Mouse (Mus musculus) hindbrain, embryonic 11.5 days (tissue): ENCODE results near the gene Wrap73. TPM values are rescaled to one million over a fixed set of nuclear protein-coding genes. Genes with fewer than 3 reads are reported as not detected.

Source experiments
- ATAC-seq: fragments of 200-750 bp; cut with Nextera tagmentation; 2 replicates; pipeline ENCODE4 v1.8.0; 2017; ENCODE audit warnings: mild to moderate bottlenecking, moderate TSS enrichment, moderate library complexity; ENCODE audit not compliant: low FRiP score
- DNase-seq: peaks from one replicate; pipeline ENCODE4 v3.0.0-alpha.2; 2015; ENCODE audit warnings: low spot score
- H3K27ac ChIP-seq: fragments of 300-500 bp; sonication (generic); 2 replicates; pipeline ENCODE4 v1.5.1; 2014; ENCODE audit warnings: mild to moderate bottlenecking, low read depth, low read length
- H3K27me3 ChIP-seq: fragments of 300-500 bp; sonication (generic); 2 replicates; pipeline ENCODE4 v1.6.1; 2014; ENCODE audit warnings: mild to moderate bottlenecking, low read length, moderate library complexity, mixed read lengths; ENCODE audit not compliant: control insufficient read depth, insufficient read depth
- H3K36me3 ChIP-seq: fragments of 300-500 bp; sonication (generic); 2 replicates; pipeline ENCODE4 v1.6.1; 2014; ENCODE audit warnings: mild to moderate bottlenecking, low read length, moderate library complexity, mixed read lengths; ENCODE audit not compliant: control insufficient read depth, insufficient read depth
- H3K4me1 ChIP-seq: fragments of 300-500 bp; sonication (generic); replicated peaks from 2 replicates; pipeline ENCODE4 v1.6.1; 2014; ENCODE audit warnings: low read length, mixed read lengths; ENCODE audit not compliant: control insufficient read depth, insufficient read depth
- H3K4me2 ChIP-seq: fragments of 300-500 bp; sonication (generic); replicated peaks from 2 replicates; pipeline ENCODE4 v1.6.1; 2014; ENCODE audit warnings: mild to moderate bottlenecking, low read depth, low read length
- H3K4me3 ChIP-seq: fragments of 300-500 bp; sonication (generic); 2 replicates; pipeline ENCODE4 v1.5.1; 2014; ENCODE audit warnings: low read depth, low read length
- H3K9ac ChIP-seq: fragments of 300-500 bp; sonication (generic); 2 replicates; pipeline ENCODE4 v1.6.1; 2014; ENCODE audit warnings: low read depth, low read length
- H3K9me3 ChIP-seq: fragments of 300-500 bp; sonication (generic); 2 replicates; pipeline ENCODE4 v1.6.1; 2016; ENCODE audit warnings: low read length; ENCODE audit not compliant: control insufficient read depth
- WGBS: fragments of 180-500 bp; shearing (Covaris S2); extraction: QIAGEN DNeasy Blood & Tissue Kit; methylation state at CpG from one replicate; pipeline ENCODE4 v1.1.7; 2014; 5-methylcytosine and 5-hydroxymethylcytosine counted together
- polyA plus RNA-seq: library from polyadenylated mRNA; unstranded; fragments of >200 nt; fragmentation: Nextera tagmentation; extraction: Ambion mirVana; gene quantifications from 2 replicates; pipeline ENCODE4 v1.2.1, GENCODE M21; 2014

The Wrap73 gene
- polyA plus RNA-seq: 43.8 and 45.9 TPM in 2 replicates

DNA sequence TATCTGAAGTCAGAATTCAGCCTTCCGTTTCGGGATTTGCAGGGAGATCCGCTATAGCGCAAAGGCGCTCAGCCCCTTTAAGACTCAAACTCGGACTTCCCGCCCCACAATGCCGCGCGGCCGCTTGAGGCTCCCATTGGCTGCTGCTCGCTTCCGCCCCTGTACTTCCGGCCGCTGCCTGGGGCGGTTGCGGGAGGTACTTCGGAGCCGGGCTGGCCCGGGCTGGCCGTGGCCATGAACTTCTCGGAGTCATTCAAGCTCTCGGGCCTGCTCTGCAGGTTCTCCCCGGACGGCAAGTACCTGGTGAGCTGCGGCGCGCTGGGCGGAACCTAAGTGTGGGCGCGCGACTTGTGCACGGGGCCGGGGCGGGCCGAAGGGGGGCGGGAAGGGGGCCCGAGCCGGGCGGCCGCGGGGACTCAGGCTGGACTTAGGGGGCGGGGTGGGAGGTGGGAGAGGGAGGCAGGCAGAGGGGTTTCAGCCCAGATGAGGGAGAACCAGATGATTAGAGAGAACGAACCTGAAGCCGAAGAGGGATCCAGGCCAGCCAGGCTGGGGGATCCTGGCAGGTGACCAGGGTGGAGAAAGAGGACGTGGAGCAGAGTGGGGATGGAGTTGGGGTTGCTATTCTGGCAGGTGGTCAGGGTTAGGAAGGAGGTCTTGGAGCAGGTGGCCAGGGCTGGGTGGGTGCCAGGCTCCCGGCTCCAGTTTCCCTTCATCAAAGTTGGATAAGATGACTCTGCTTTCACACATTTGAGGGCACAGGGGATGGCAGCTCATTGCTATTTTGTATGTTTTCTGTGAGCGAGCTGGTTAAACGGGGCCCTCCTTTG lies at the start of gene Wrap73:
Gene Wrap73 (plus strand): TSS at position 162 of the 830 bp plus-strand sequence.
- H3K27me3 ChIP-seq: peaks cover 42% of the 10 kb centered on the region
- no peaks in the 10 kb centered on the region for H3K9me3 ChIP-seq
- peak within 1 kb of the TSS; percentile 47 for H3K4me2 ChIP-seq
- WGBS: 3% methylated on average over 47 of the region's 49 CpGs
- no peaks in the 10 kb centered on the region for H3K36me3 ChIP-seq
- DNase-seq: peak; percentile 95
- peaks cover 10% of the 10 kb centered on the region; the same call in 1 of the 2 replicates for H3K4me1 ChIP-seq
- peak within 1 kb of the TSS; percentile 64 for H3K4me3 ChIP-seq
- H3K9ac ChIP-seq: peak within 1 kb of the TSS; percentile 62
- H3K27ac ChIP-seq: no peak within 1 kb of the TSS
- ATAC-seq: peak; percentile 92

DNA sequence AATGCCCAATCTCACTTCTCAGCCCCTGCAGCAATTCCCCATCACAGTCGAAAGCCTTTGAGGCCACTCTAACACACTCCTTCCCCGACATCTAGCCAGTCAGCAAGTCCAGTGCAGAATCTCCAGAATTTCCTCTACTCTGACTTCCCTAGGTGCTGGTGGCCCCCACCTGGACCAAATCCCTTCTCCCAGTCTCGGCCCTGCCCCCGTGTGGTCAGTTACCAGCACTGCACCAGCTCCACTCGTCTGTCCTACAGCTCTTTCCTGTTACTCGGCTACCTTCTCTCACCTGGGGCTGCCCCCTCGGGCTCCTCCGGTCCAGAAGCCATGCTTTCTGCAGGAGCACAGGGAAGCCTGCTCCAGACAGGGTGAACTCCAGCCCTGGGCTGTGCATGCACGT lies 49.0 kb upstream of the Wrap73 start:
- Histone ChIP-seq H3K27ac (no peak overlapping the region), H3K4me1 (no peaks in the 10 kb centered on the region; the same call in 1 of the 2 replicates), H3K27me3 (no peaks in the 10 kb centered on the region; the same call in none of the 2 replicates), H3K4me3 (no peak overlapping the region), H3K9me3 (no peaks in the 10 kb centered on the region), H3K4me2 (no peak overlapping the region), H3K9ac (no peak overlapping the region), H3K36me3 (no peaks in the 10 kb centered on the region)
- no peak for ATAC-seq
- WGBS: 21% methylated on average over 9 of the region's 9 CpGs
- DNase-seq: peak; percentile 33

DNA sequence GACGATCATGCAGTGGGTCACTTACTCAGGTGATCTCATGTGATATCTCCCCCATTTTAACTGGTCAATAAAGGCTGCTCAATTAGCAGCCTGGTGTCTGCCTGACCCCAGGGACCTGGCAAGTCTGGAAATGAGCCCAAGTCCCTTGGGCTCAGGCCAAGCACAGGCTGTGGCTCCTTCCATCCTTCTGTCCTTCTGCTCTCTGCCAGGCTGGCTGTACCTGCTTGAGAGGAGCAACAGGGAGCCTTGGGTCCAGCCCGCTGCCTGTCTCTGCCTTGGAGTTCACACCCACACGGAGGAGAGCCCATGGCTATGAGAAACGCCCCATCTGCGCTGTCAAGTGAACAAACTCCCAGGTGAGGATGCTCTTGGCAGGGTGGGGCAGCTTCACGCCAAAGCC lies 46.1 kb upstream of the Wrap73 start:
- ATAC-seq (no peak), DNase-seq (no peak)
- 41% methylated on average over 6 of the region's 6 CpGs for WGBS
- H3K27ac ChIP-seq: no peak overlapping the region
- H3K27me3 ChIP-seq: no peaks in the 10 kb centered on the region; the same call in 1 of the 2 replicates
- no peak overlapping the region for H3K9ac ChIP-seq
- H3K4me2 ChIP-seq: no peak overlapping the region
- H3K36me3 ChIP-seq: no peaks in the 10 kb centered on the region
- H3K4me1 ChIP-seq: no peaks in the 10 kb centered on the region
- H3K4me3 ChIP-seq: no peak overlapping the region
- no peaks in the 10 kb centered on the region for H3K9me3 ChIP-seq

DNA sequence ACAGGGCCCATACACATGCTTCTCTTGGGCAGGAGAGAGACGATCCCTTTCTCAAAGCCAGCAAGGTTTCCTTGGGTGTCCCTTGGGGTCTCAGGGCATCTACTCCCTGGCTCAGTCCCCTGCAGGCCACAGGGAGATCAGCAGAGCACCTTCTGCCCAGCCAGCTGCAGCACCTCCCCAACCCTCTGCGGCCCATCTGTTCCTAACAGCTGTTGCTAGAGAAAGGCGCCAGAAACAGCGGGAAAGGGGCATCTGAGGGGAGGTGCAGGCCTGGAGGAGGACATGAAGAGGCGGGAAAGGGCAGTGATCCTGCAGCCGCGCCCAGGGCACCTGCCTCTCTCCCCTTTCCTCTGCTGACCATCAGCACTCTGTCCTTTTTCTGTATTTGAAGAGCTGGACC lies 42.8 kb upstream of the Wrap73 start:
- no peaks in the 10 kb centered on the region for H3K36me3 ChIP-seq
- H3K27ac ChIP-seq: no peak overlapping the region
- H3K4me2 ChIP-seq: no peak overlapping the region
- 50% methylated on average over 7 of the region's 7 CpGs for WGBS
- DNase-seq (peak; percentile 24), ATAC-seq (no peak)
- peaks cover 2% of the 10 kb centered on the region for H3K27me3 ChIP-seq
- no peak overlapping the region for H3K9ac ChIP-seq
- H3K4me1 ChIP-seq: no peaks in the 10 kb centered on the region
- H3K9me3 ChIP-seq: no peaks in the 10 kb centered on the region
- H3K4me3 ChIP-seq: no peak overlapping the region

DNA sequence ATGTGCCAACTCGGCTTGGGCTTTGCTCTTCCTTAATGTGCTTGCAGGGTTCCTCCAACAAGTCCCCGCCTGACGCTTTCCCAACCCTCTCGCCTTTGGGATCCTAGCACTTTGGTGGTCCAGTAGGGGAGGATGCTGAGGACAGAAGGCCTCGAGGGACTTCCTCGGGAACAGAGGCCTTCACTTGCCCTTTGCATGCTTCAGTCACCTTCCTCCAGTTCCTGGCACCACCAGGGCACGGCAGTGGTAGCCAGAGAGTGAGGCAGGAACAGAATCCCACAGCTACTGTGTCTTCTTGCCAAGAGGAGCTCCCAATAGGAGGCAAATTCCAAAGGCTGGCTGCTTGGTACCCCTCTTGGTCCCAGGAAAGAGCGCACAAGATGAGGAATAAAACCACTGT lies 38.8 kb upstream of the Wrap73 start:
- 80% methylated on average over 8 of the region's 8 CpGs for WGBS
- Histone ChIP-seq H3K4me2 (no peak overlapping the region), H3K27ac (no peak overlapping the region), H3K9ac (no peak overlapping the region), H3K4me3 (no peak overlapping the region), H3K9me3 (no peaks in the 10 kb centered on the region), H3K4me1 (0 out of 2 replicates have a peak, but pooled peaks cover 2% of the 10 kb centered on the region), H3K36me3 (no peaks in the 10 kb centered on the region), H3K27me3 (peaks cover 5% of the 10 kb centered on the region)
- DNase-seq (no peak), ATAC-seq (no peak)

DNA sequence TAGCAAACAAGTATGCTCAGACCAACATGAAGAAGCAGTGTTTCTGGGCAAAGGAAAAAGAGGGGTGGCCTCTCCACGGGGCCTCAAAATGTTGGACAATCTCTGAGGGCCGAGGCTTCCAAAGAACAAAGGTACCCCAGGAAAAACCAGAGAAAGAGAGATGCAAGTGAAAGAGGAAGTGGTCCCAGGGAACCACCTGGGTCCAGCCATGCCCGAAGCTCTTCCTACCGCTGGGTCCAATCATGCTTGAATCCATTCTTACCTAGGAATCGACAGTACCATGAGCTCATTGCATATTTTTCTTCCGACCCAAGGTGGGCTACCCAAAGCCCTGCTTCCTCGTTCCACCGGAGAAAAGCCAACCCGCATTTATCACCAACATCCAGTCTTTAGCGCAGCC lies 38.3 kb upstream of the Wrap73 start:
- Histone ChIP-seq H3K4me3 (no peak overlapping the region), H3K27ac (no peak overlapping the region), H3K4me2 (no peak overlapping the region), H3K4me1 (0 out of 2 replicates have a peak, but pooled peaks cover 2% of the 10 kb centered on the region), H3K9ac (no peak overlapping the region), H3K9me3 (no peaks in the 10 kb centered on the region), H3K27me3 (peaks cover 5% of the 10 kb centered on the region), H3K36me3 (no peaks in the 10 kb centered on the region)
- ATAC-seq: no peak
- WGBS: 93% methylated on average over 10 of the region's 10 CpGs
- no peak for DNase-seq

DNA sequence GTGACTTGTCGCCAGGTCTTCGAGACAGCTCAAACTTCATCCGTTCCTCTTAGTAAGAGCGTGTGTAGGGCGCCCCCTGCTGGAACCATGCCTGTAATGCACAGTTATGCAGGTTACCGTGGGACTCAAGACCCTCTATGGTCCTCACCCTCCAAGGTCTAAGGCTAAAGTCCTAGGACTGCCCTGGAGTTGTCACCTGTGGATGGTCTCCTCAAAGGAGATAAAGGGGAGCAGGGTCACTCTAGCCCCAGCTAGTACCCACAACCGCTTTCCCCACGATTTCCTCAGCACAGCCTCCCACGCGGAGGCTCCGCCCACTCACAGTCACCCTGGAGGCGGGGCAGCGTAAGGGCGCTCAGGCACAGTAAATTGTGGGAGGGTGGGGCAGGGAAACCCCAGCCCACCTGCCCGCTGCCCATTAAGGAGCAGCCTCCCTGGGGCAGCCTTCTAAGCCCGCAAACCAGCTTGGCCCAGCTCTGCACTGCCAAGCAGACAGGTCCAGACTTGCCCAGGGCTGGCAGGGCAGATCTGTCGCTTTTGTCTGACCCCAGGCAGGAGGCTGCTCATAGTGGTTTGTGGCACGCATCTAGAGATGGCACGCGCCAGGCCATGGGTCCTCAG lies 36.7 kb upstream of the Wrap73 start:
- Histone ChIP-seq H3K4me2 (peak overlapping the region; percentile 15), H3K4me3 (no peak overlapping the region), H3K9ac (no peak overlapping the region), H3K4me1 (0 out of 2 replicates have a peak, but pooled peaks cover 2% of the 10 kb centered on the region), H3K27ac (no peak overlapping the region), H3K27me3 (peaks cover 5% of the 10 kb centered on the region), H3K9me3 (no peaks in the 10 kb centered on the region), H3K36me3 (no peaks in the 10 kb centered on the region)
- WGBS: 42% methylated on average over 20 of the region's 20 CpGs
- DNase-seq: peak; percentile 85
- peak; percentile 56 for ATAC-seq

DNA sequence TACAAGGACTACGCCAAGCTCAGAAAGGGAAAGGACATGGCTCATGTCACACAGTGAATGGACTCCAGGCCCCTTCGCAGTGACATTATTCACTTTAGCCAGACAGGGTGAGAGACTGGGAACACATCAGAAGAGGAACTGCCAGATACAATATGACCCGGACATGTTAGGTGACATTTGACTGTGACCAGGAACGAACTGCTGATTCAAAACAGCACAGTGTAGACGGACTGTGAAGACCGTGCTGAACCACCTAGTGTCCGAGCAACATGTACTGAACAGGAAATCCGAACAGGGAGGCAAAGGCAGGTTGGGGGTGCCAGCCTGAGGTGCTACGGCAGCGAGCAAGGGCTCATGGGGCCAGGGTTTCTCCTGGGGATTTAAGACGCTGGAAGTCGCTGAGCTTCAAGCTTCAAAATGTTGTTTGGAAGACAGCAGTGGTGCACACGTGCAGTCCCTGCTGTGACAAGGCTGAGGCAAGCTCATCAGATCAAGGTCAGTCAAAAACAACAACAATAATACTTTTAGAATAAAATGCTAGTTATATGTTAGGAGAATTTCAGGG lies 35.6 kb upstream of the Wrap73 start:
- Histone ChIP-seq H3K36me3 (no peaks in the 10 kb centered on the region), H3K4me3 (no peak overlapping the region), H3K4me1 (0 out of 2 replicates have a peak, but pooled peaks cover 2% of the 10 kb centered on the region), H3K27ac (no peak overlapping the region), H3K9me3 (no peaks in the 10 kb centered on the region), H3K9ac (no peak overlapping the region), H3K27me3 (peaks cover 5% of the 10 kb centered on the region), H3K4me2 (no peak overlapping the region)
- WGBS: 83% methylated on average over 13 of the region's 13 CpGs
- ATAC-seq: no peak
- DNase-seq: no peak
